Mouse (Mus musculus): Measurements from ENCODE around the gene Oas1g.
"Not testable (repeated sequence)": the region's sequence is repeated elsewhere in the genome, so short reads cannot be mapped to it uniquely, and the experiment has no call there.

GRCm38 (mm10) chr5:120877407-120877806 lies 10.0 kb downstream of the Oas1g start:
- not testable (repeated sequence) for TF ChIP-seq CTCF (IDR thresholded peaks at IDR 0.05; ENCODE audit: insufficient read depth, low read length); POLR2A (IDR thresholded peaks at IDR 0.05; ENCODE audit: borderline replicate concordance, extremely low read depth, low read depth, low read length)

Data from lung, adult 2 months (tissue).